Mouse (Mus musculus) kidney, adult 9 months (tissue): ENCODE results near the gene Tspan18.
A peak's percentile ranks its signal among the peaks of the same experiment; 100 is the strongest.

Experiments
- DNase-seq: peaks from one replicate; pipeline ENCODE4 v3.0.0; 2022

The Tspan18 gene

GRCm38 (mm10) chr2:93261521-93262290 is 72.6 kb downstream of the Tspan18 start:
- peak; percentile 96 for DNase-seq

- DNase-seq, result no peak
Measured at GRCm38 (mm10) chr2:93257634-93258033, 76.7 kb downstream of the Tspan18 start.

- no peak for DNase-seq
Measured at GRCm38 (mm10) chr2:93256735-93257405, 77.4 kb downstream of the Tspan18 start.

GRCm38 (mm10) chr2:93252356-93252755 is 81.9 kb downstream of the Tspan18 start:
- DNase-seq, result no peak

- no peak for DNase-seq
Measured at GRCm38 (mm10) chr2:93250611-93251010, 83.7 kb downstream of the Tspan18 start.

- no peak for DNase-seq
Measured at GRCm38 (mm10) chr2:93249058-93249457, 85.2 kb downstream of the Tspan18 start.

- DNase-seq, result no peak
Measured at GRCm38 (mm10) chr2:93244090-93244443, 90.2 kb downstream of the Tspan18 start.

GRCm38 (mm10) chr2:93243439-93244089 is 90.7 kb downstream of the Tspan18 start:
- no peak for DNase-seq

- DNase-seq, result no peak
Measured at GRCm38 (mm10) chr2:93242166-93242565, 92.1 kb downstream of the Tspan18 start.

GRCm38 (mm10) chr2:93238864-93239263 is 95.4 kb downstream of the Tspan18 start:
- DNase-seq, result no peak

- peak; percentile 81 for DNase-seq
Measured at GRCm38 (mm10) chr2:93237055-93237454, 97.2 kb downstream of the Tspan18 start.

GRCm38 (mm10) chr2:93232141-93232540 is 102.2 kb downstream of the Tspan18 start:
- no peak for DNase-seq

- DNase-seq, result no peak
Measured at GRCm38 (mm10) chr2:93228480-93228824, 105.9 kb downstream of the Tspan18 start.

- peak; percentile 33 for DNase-seq
Measured at GRCm38 (mm10) chr2:93227713-93228479, 106.4 kb downstream of the Tspan18 start.

- peak; percentile 88 for DNase-seq
Measured at GRCm38 (mm10) chr2:93226606-93227595, 107.4 kb downstream of the Tspan18 start.

- DNase-seq, result no peak
Measured at GRCm38 (mm10) chr2:93223463-93223862, 110.8 kb downstream of the Tspan18 start.

GRCm38 (mm10) chr2:93220447-93220846 is 113.9 kb downstream of the Tspan18 start:
- no peak for DNase-seq

- DNase-seq, result no peak
Measured at GRCm38 (mm10) chr2:93219576-93219975, 114.7 kb downstream of the Tspan18 start.

- DNase-seq, result no peak
Measured at GRCm38 (mm10) chr2:93218353-93218990, 115.8 kb downstream of the Tspan18 start.

GRCm38 (mm10) chr2:93217015-93217414 is 117.3 kb downstream of the Tspan18 start:
- peak; percentile 89 for DNase-seq

GRCm38 (mm10) chr2:93215790-93216189 is 118.5 kb downstream of the Tspan18 start:
- DNase-seq, result no peak
